Mouse (Mus musculus) pancreas, adult 10 weeks (tissue): Measurements from ENCODE around the gene Tns1. TPM values are rescaled to one million over a fixed set of nuclear protein-coding genes. Genes with fewer than 3 reads are reported as not detected.

Source experiments
- polyA plus RNA-seq: library from polyadenylated mRNA; stranded (reverse); fragments of 350-450 nt; fragmentation: Illumina TruSeq; extraction: RNeasy Lipid Tissue Mini Kit (QIAGEN cat#74804); gene quantifications from one replicate; pipeline ENCODE4 v1.2.3, GENCODE M21; 2015; ENCODE audit warnings: low read depth, low replicate concordance; ENCODE audit not compliant: insufficient read depth

Tns1 gene
- 30.5 TPM for polyA plus RNA-seq

DNA sequence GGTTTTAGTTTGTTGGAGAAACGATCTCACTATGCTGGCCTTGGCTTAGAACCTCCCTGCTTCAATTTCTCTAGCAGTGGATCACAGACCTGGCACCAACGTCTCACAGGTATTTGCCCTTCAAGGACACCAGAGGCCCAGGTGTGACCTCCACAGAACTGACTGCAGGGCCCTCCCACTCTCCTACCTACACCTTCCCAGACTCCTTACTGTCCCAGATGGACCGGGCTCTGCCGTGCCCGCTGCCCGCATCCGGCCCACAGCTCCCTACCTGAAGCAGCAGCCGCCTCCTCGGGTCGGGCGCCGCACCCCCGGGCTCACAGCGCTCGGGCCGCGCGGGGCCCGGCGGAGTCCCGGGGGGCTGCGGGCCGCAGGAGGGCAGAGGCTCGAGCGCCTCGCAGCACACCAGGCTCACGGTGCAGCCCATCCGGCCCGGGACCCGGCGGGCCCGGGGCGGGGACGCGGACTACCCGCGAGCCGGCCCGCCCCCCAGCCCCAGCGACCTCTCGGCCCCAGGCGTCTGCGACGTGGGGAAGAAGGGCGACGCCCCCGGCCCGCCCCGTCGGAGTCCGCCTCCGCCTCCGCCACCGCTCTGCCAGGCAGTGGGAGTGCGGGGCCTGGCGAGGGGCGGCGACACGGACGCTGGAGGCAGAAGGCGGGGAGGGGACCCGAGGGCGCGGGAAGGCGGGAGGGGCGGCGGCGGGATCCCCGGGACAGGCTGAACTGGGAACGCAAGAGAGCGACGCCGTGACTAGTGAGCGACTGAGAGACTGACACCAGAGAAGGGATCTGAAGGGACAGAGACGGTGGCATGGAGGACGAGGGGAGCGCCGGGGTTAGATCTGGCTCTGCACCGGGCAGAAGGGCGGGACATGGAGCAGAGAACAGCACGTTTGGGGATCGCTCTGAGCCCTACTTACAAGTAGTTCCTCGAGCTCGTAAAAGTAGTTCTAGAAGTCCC lies at the start of gene Tns1:
Gene Tns1, minus strand, starts transcription at position 429 of the 961 bp plus-strand sequence.

GRCm38 (mm10) chr1:74153461-74154184 lies 29.4 kb upstream of the Tns1 start, which contains the start of gene Cxcr2:
Cxcr2 (plus strand) TSS chr1:74153989.

DNA sequence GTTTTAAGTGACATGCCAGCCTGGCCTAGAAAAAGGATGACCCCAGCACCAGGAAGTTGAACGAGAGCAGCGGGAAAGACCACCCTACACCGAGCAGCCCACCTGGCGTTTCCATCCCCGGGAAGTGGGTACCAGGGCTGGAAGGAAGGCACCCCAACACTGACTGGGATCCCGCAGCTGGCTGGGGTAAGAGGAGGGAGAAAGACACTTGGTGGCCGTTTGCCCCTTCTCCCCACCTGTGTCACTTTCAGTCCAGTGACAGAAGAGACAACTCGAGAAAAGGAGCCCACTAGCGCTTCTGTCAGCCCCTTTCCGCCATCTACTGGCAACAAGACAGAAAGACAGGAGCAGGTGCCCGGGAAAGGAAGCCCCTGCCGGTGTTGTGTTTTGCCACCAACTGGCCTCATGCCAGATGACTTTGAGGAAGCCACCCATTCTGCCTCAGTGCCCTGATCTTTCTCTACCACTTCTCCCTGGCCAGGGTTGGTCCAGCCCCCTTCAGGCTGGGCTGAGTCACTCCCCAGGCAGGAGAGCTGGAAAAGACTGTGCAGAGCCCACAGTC lies 823 bp upstream of the Tns1 start, which contains the start of gene Rufy4:
Gene Rufy4, plus strand, starts transcription at position 551 of the 562 bp plus-strand sequence.

Other genes with a start within 250 kb of the Tns1 start
- gene Rufy4, start 1.1 kb upstream of the Tns1 start, polyA plus RNA-seq: 1.9 TPM
- not detected for gene Cxcr2, start 29.5 kb upstream of the Tns1 start, polyA plus RNA-seq
- gene Cxcr1, start 70.2 kb upstream of the Tns1 start, polyA plus RNA-seq: not detected
- 46.6 TPM for gene Arpc2, start 111.6 kb upstream of the Tns1 start, polyA plus RNA-seq
- not detected for gene Gpbar1, start 154.1 kb upstream of the Tns1 start, polyA plus RNA-seq
- 30.0 TPM for gene Aamp, start 160.3 kb upstream of the Tns1 start, polyA plus RNA-seq
- gene Pnkd, start 160.5 kb upstream of the Tns1 start, polyA plus RNA-seq: 19.8 TPM
- 20.6 TPM for gene Tmbim1, start 181.2 kb upstream of the Tns1 start, polyA plus RNA-seq
- gene Catip, start 237.7 kb upstream of the Tns1 start, polyA plus RNA-seq: not detected